Mouse (Mus musculus) NIH3T3 (cell line): ENCODE data around the gene Bach1.
"Not testable (repeated sequence)": the region's sequence is repeated elsewhere in the genome, so short reads cannot be mapped to it uniquely, and the experiment has no call there.

Source experiments
- DNase-seq: peaks from one replicate; pipeline ENCODE4 v3.0.0-alpha.2; 2012; ENCODE audit warnings: low read depth

Gene Bach1

DNA sequence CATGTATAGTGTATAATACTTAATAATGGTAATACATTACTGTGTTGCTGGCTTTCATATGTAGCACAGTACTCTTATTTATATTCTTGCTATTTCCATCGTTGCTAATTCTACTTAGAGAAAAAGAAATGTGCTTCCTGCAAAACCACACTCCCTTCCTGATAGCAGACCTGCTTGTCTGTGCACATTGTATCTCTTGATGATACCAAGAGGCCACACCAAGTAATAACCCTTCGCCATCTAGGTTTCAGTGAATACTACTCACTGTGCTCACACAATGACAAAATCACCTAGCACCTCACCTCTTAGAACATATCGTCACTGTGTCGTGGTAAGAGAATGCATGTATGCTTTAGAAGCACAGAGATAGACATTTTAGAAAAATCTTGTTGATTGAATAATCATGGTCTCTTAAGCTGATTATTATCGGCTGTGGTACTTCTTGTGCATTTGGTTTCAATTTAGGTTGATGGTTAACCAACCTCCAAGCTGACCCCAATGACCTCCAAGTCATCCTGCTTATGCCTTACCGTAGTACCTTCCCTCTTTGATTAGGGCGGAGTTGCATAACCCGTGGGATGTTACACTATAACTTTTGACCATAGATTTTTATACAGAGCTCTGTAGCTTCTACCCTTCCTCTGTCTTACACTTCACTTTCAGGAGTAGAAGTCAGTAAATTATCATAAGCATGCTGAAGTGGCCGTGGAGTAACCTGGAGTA, 17.7 kb upstream of the Bach1 start:
- DNase-seq: no peak

- DNase-seq: no peak
These were observed 16.9 kb upstream of the Bach1 start for GRCm38 (mm10) chr16:87681848-87682247.

GRCm38 (mm10) chr16:87686458-87686857, 12.3 kb upstream of the Bach1 start:
- no peak for DNase-seq

DNA sequence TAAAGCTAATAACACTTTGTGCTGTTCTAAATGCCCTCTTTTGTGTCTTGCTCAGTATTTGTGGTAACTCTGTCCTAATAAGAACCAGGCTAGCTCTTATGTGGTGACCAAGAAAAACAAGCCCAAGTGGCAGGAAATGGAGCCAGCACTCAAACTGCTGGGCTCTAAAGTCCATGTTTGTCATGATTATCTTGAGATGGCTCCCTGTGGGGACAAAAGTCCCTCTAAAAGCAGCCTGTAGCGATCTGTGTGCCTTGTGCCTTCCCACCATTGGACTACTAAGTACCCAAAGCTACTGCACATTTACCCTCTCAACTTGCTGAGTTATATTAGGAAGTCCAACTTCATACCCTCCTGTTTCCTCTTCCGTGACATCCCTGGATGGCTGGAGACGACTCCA, 11.4 kb upstream of the Bach1 start:
- DNase-seq: no peak

- not testable (repeated sequence) for DNase-seq
These were observed 10.4 kb upstream of the Bach1 start for GRCm38 (mm10) chr16:87688328-87688727.

DNA sequence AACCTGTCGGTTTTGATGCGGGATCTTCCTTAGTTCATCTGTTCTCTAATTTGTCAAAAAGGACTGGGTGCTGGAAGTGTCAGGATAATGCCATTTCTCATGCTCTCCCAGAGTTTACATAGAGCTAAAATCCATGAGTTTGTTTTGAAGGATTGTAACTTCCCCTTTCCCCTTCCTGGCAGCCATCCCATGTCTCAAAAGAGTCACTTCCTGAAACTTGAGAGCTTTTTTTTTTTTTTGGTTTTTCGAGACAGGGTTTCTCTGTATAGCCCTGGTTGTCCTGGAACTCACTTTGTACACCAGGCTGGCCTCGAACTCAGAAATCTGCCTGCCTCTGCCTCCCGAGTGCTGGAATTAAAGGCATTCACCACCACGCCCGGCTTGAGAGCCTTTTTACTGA, 9.9 kb upstream of the Bach1 start:
- peak; percentile 36 for DNase-seq

DNA sequence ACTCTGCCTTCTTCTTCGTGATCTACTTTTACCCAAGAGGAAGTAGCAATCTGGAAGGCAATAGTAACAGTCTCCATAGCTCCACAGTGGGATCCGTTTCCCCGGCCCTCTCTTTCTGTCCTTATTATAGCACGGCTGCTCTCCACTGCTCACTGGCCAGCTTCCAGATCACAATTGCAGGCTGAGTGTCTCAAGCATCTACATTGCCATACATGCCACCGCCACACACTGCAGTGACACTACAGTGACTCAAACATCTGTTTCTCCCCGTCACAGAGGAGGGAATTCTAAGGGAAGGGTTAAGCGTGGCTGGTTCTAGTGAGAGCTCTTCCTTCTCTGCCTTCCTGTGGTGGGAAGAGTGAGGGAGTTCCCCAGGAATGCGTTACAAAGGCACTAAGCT, 9.5 kb upstream of the Bach1 start:
- DNase-seq: no peak

- DNase-seq: no peak
These were observed 8.2 kb upstream of the Bach1 start for GRCm38 (mm10) chr16:87690506-87690905.

DNA sequence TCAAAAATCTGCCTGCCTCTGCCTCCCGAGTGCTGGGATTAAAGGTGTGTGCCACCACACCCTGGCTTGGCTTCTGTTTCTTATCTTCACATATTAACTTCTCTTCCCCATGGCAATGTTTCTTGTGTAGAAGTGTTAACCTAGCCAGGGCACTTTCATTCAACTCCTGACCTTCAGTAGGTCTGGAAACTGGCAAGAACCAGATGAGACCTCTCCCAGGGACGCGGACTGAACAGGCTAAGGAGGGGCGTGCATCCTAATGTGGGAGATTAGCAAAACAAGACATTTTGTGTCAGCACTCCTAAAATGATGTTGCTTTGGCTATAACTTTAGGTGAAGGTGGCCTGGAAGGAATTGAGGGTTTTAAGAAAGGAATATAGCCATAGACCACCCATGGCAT, 7.6 kb upstream of the Bach1 start:
- no peak for DNase-seq

DNA sequence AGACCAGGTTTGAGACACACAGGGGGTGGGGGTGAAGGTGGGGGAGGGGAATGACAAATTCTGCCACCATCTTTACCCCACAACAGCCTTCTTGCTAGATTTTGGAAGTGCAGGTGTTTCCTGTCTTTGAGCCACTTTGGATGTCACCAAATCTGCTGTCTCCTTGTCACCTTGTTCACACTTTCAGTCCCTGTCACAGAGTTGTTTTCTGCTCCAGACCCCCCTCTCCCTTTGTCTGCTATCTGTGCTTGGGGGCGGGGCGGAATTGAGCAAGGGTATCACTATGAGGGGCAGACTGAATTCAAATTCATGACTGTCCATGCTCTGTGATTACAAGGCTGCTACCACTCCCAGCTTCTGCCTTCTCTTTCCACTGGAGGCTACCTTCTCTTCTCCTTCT, 6.2 kb upstream of the Bach1 start:
- no peak for DNase-seq

DNA sequence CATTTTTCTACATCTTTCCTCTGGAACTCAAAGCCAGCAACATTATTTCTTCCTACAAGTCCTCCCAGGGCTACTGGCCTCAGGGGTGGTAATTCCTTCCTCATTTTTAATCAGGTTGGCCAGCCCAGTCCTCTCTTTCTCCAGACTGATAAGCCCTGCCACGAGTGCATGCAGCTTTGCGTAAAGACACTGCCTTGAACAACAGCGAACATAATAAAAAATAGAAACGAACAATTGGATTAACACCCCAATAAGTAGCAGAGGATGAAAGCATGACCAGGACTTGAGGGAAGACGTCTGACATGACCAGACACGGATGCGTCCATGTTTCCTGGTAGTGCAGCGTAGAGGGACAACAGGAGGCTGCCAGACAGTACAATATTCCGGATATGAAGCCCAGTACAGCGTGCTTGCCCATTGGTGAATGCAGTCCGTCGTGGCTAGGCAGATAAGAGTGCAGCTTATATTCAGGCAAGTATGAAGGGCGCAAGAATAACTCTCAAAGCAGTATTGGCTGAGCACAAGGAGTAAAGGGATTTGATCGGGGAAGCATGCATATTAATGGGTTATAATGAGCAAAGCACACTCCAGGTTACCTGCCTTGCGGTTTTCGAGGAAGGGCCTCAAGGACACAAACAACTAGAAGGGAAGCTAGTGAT, 909 bp upstream of the Bach1 start:
- no peak for DNase-seq

GRCm38 (mm10) chr16:87699306-87699692, 554 bp downstream of the Bach1 start:
- DNase-seq: peak; percentile 49

DNA sequence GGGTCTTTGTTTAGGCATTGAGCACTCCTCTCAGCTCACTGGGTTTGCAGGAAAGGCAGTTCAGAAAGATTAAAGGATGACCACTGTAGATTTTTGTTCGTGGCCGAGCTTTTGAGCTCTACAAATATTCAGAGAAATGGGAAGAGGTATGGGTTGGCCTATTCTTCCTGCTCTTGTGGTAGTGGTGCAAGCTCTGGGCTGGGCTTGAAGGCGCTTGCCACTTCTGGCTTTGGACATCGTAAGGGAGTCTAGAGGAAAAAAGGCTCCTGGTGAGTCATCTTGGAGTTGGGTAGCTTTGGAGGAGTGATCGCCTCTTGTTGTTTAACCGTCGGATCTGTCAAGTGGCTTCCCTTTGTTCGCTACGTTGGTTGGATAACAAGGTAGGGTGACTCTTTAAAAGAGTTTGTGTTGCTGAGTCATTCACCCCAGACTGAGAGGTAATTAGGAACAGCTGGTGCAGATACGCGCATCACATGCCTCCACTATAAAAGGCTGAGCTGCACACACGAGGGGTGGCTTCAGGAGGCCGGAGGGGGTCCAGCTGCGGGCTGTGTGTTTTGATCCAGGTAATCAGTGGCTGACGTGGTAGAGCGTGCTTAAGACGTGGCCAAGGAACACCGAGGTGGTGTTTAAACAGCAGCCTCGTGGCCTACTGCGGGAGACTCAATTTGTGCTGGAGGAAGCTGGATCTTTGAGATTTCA, 1.1 kb downstream of the Bach1 start:
- DNase-seq: peak; percentile 83

DNA sequence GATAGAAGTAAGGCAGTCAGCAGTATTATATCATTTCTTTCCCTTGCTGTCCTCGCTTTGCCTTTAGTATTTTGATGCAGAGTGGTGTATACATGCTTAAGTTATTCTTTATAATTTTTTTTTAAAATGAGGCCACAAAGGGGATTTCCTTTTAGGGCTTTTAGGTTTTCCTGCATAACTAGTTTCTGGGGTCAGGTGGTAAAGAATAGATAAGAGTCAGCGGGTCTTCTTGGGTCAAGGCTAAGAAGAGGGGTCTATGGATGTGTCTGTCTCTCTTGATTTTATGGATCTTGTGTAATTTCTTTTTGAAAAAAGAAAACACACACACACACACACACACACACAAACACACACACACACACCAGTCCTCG, 1.6 kb downstream of the Bach1 start:
- no peak for DNase-seq

GRCm38 (mm10) chr16:87701891-87702290, 3.1 kb downstream of the Bach1 start:
- no peak for DNase-seq

DNA sequence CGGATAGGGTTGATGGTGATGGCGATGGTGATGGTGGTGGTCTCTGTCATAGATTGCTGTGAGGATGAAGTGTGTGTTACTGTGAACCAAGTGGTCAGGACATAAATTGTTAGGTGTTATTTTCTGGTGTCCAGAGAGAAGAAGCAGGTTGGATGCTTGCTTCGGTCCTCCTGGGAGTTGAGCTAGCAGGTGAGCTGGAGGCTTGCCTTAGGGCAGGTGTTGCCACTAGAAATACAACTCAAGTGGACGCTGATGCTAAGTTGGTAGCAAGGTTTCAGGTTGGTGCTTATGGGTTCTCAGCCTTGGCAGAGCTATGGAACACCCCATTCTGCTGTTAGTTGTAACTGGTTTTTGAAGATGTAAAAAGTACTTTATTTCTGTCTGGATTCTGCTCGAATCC, 4.1 kb downstream of the Bach1 start:
- DNase-seq: no peak

GRCm38 (mm10) chr16:87704225-87704624, 5.5 kb downstream of the Bach1 start:
- DNase-seq: no peak

DNA sequence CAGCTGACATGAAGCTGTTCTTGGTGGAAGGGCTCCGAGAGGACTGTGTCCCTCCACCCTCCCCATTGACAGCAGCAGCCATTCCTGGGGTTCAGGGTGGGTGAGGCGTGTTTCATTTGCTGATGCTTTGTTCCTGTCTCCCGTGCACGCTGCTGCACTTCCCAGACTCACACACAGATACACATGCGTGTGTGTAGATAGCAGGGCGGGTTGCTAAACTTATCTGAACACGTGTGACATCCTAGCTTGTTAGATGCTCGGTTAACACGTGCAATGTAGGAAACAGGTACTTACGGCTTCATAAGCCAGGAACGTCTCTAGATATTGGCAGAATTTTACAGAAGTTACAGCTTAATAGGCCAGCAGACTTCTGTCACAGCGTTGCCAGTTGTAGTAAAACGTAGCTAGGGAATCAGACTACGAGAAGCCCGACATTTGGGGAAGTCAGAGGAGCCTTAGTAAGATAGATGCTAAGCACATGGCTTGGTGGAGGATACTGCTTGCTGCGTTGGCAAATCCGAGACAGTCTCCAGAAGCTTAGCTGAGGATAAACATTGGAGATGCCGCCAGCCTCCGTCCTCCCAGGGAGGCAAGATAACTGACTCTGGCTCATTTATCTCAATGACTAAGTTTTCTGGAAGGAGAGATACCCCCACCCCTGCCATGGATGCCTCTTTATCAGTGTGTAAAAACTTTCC, 7.3 kb downstream of the Bach1 start:
- no peak for DNase-seq

DNA sequence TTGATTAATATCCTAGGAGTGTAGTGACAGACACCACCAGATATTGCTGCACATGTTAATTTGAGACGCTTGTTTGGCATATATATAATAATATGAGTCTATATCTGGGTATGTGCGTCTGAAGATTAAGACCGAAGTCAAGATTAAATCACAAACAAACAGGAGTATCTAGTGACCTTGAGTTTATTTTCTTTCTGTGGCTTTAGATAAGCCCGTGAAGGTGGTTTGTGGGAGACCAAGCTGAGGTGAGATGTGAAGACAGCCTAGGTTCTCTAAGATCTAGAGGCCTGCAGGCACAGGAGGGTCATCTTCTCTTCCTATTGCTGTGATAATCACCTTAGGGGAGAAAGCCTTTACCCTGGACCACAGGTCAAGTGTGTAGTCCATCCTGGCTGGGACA, 8.6 kb downstream of the Bach1 start:
- DNase-seq: no peak

GRCm38 (mm10) chr16:87708570-87708969, 9.8 kb downstream of the Bach1 start:
- DNase-seq: no peak

DNA sequence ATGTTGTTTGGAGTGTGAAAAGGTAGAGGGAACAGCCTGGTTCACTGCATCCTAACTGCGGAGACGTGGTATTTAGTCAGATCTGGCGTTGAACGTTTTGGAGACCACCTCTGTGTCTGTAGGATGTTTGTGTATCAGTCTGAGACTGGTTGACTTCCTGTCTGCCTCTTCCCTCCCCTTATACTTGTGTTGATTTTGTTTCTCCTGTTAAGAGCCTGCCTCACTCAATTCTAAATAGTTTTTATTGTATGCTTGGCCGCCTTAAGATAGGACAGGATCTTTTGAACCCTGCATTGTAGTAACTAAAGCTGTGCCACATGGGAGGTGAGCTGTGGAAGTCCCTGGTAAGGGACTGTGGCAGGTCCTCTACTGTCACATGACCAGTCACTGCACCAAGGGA, 10.4 kb downstream of the Bach1 start:
- DNase-seq: no peak

GRCm38 (mm10) chr16:87709971-87710370, 11.2 kb downstream of the Bach1 start:
- no peak for DNase-seq

DNA sequence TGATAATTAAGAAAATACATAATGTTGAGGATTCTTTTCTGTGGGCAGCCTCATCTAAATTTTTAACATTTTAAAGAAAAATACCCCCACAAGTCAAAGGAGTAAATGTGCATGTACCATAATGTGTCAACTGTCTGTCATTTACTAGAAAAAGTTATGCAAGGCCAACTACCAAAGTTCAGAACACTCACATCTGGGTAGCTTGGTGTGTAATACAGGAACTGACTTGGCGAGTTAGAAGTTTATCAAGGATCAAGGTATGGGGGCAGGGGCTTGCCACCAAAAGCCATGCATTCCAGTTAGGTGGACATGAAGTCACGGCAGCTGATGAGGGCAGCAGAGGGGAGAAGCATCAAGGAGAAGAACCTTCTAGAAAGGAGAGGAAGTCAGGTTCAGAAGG, 13.2 kb downstream of the Bach1 start:
- DNase-seq: no peak
